Mouse (Mus musculus) gonadal fat pad, adult 2 months (tissue): ENCODE results near the gene Ptges2. TPM values are rescaled to one million over a fixed set of nuclear protein-coding genes. Genes with fewer than 3 reads are reported as not detected.

Experiments
- DNase-seq: peaks from one replicate; pipeline ENCODE4 v3.0.0-alpha.2; 2012; ENCODE audit warnings: low read depth
- polyA plus RNA-seq: library from polyadenylated mRNA; depleted of rRNA; stranded (reverse); fragments of >200 nt; gene quantifications from 2 replicates; pipeline ENCODE4 v1.2.3, GENCODE M21; 2012

Ptges2 gene
- polyA plus RNA-seq, 1 experiment = 50.0 TPM

GRCm38 (mm10) chr2:32375317-32375940 lies 20.3 kb upstream of the Ptges2 start:
- DNase-seq = no peak

- DNase-seq = no peak
Observed at GRCm38 (mm10) chr2:32376963-32377362, 18.7 kb upstream of the Ptges2 start.

- DNase-seq = no peak
Observed at GRCm38 (mm10) chr2:32380001-32380500, 15.6 kb upstream of the Ptges2 start.

- no peak for DNase-seq
Observed at GRCm38 (mm10) chr2:32381141-32381774, 14.4 kb upstream of the Ptges2 start.

GRCm38 (mm10) chr2:32381775-32382223 lies 13.9 kb upstream of the Ptges2 start, which contains the start of gene 1110008P14Rik:
Gene 1110008P14Rik (minus strand): TSS chr2:32381938.
- no peak for DNase-seq

- DNase-seq = no peak
Observed at GRCm38 (mm10) chr2:32382689-32383088, 13.0 kb upstream of the Ptges2 start.

GRCm38 (mm10) chr2:32387706-32388490 lies 7.8 kb upstream of the Ptges2 start, which contains the start of gene Lcn2:
Gene Lcn2 (minus strand): TSS chr2:32388252.
- DNase-seq = no peak

GRCm38 (mm10) chr2:32389157-32389556 lies 6.5 kb upstream of the Ptges2 start:
- DNase-seq = no peak

- no peak for DNase-seq
Observed at GRCm38 (mm10) chr2:32390871-32391270, 4.8 kb upstream of the Ptges2 start.

- DNase-seq = no peak
Observed at GRCm38 (mm10) chr2:32392063-32392462, 3.6 kb upstream of the Ptges2 start.

- DNase-seq = no peak
Observed at GRCm38 (mm10) chr2:32394973-32395372, 723 bp upstream of the Ptges2 start.

- no peak for DNase-seq
Observed at GRCm38 (mm10) chr2:32395946-32396621, 388 bp downstream of the Ptges2 start.

GRCm38 (mm10) chr2:32396695-32397094 lies 999 bp downstream of the Ptges2 start:
- DNase-seq = no peak

GRCm38 (mm10) chr2:32404663-32405062 lies 9.0 kb downstream of the Ptges2 start:
- DNase-seq = no peak

GRCm38 (mm10) chr2:32407144-32407824 lies 11.6 kb downstream of the Ptges2 start:
- DNase-seq = no peak

- DNase-seq = no peak
Observed at GRCm38 (mm10) chr2:32408429-32409424, 13.0 kb downstream of the Ptges2 start.

GRCm38 (mm10) chr2:32411407-32411806 lies 15.7 kb downstream of the Ptges2 start:
- no peak for DNase-seq

- no peak for DNase-seq
Observed at GRCm38 (mm10) chr2:32412742-32413531, 17.2 kb downstream of the Ptges2 start.

GRCm38 (mm10) chr2:32413936-32414335 lies 18.2 kb downstream of the Ptges2 start:
- no peak for DNase-seq
